Mouse (Mus musculus) lung, postnatal 25 days (tissue): ENCODE results near the gene Osbp2.

Experiments
- DNase-seq: peaks from one replicate; pipeline ENCODE4 v3.0.0; 2022; ENCODE audit warnings: low spot score

The Osbp2 gene

DNA sequence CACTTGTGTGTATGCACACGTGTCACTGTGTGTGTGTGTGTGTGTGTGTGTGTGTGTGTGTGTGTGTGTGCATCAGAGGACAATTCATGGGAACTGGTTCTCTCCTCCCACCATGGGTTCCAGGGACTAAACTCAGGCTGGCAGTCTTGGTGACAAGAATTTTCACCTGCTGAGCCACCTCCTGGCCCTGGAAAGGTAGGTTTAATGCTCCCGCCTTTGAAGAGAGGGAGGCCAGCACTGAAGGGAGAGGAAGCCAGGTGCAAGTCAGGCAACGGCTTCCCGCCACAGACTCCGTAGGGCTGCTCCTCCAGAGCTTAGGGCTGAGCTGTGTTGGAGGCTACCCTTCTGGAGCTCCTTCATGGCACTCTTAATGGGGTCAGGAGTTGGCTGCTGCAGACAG, 104.3 kb downstream of the Osbp2 start:
- no peak for DNase-seq

DNA sequence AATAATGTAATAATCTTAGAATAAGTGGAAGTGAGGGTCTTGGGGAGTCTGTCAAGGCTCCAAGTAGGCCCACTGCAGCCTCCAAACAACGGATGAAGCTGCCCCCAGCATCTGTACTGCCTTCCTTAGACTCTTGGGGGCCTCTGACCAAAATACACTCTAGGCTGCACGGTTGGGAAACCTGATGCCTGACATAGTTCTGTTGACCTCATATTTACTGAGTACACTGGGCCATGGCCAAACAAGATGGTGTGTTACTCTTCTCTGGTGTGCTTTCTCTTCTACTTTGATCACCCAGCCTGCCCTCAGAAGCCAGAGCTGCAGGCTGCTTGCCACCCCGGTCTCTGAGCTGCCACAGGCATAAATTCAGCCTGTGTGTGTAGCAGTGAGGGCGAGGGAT, 108.4 kb downstream of the Osbp2 start:
- no peak for DNase-seq

DNA sequence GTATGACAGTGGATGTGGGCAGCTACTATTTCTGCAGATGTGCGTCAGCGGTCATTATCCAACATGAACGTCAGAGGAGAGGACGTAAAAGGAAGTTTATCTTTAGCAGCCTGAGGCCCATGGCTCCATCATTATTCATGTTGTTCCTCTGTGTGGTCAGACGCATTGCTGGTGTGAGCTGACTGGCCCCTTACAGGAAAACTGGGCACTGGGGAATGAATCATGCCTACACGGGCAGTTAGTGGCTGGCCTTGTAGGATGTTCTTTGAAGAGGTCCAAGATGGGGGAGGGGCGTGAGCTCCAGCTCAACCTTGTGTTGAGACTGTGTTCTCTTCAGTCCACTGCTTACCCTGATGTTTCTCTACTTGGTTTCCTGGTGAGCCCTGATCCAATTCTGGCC, 109.0 kb downstream of the Osbp2 start:
- no peak for DNase-seq

DNA sequence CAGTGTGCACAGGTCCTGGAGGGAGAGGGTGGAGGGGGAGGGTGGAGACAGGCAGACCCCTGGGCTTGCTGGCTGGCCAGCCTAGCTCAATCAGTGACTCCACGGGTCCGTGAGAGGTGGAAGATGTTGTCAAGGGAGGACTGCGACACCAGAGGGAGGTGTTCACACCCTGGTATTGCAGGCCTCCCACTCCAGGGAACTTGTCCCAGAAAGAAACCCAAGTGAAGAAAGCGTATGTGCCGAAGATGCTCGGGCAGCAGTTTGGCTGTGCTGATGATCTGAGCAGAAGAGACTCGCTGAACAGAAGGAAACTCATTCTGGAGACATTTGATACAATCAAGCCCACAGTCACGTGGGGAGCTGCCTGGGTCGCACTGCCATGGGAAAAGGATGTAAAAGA, 109.8 kb downstream of the Osbp2 start:
- DNase-seq, result no peak

DNA sequence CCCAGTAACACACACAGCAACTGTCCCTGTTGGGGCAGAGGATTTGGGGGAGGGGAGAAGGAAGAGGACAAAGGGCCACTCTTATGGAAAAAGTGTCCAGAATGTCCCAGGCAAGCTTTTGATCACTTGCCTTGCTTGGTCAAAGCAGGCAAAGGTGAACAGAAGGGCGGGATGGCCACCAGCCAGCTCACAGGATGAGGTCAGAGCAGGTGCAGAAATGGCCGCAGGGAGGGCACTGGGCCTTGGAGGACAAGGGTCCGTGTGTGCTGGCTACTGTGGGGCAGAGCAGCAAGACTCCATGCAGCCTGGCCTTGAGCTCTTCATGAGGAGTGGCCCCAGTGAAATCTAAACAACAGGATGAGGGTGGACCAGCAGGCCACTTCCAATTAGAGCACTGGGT, 110.9 kb downstream of the Osbp2 start:
- DNase-seq, result no peak

DNA sequence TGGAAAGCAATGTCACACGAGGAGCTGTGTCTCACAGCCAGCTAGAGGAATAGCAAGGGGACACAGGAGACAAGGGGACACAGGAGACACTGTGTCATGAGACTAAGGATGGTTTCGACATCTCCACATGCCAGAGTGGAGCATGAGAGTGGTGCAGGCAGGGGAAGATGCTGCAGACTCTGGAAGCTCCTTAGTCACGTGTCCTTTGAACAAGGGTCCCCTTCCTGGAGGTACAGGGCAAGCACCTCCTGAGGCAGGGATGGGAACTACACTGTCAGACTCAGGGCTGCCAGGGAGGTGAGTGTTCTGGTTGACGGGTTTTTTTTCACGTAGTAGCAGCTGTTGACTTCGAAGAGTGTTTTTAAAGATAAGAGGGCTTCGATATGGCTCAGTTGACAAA, 113.9 kb downstream of the Osbp2 start:
- no peak for DNase-seq

DNA sequence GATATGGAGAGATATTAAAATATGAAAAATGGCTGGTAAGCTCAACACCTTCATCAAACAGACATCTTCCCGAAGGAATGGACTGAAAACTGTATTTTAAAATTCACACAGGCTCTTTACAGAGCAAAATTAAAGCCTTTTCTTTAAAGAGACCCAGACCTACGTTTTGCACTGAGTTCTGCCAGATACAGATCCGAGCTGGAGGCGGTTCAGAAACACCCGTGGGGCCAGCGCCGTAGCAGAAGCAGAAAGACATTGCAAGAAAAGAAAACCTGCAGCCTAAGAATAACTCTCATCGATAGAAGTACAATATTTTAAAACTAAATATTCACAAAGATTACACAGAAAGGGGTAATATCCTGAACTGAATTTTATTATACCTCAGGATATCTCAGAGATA, 121.3 kb downstream of the Osbp2 start:
- DNase-seq, result no peak

DNA sequence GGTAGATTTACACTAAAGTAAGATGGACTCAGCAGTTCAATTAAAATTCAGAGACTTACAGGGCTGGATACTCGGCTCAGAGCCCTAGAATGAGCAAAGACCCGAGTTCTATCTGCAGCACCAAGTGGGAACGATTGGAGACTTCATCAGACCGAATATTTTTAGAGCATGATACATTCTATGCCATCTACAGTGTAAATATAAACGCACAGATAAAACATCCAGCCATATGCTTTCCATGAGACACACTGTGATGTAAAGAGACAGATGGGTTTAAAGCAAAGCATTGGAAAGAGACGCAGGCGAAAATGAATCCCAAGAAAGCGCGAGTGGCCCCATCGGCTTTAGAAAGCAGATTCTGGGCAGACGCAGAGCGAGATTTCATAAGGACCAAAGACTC, 122.5 kb downstream of the Osbp2 start:
- DNase-seq, result no peak

DNA sequence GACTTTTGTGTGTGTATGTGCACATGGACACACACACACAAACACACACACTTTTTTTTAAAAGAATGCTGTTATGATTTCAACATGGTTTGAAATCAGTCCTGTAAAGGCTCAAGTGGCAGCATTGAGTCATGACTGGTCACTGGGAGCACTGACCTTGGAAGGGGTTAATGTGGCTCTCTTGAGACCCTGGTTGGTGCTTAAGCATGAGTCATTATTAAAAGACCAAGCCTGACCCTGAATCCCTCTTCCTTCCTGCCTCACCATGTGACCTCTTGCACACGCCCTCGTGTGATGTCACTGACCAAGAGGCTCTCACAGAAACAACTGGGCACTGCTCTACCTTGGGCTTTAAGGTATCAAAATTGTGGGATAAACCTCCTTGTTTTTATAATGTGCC, 124.9 kb downstream of the Osbp2 start:
- no peak for DNase-seq

DNA sequence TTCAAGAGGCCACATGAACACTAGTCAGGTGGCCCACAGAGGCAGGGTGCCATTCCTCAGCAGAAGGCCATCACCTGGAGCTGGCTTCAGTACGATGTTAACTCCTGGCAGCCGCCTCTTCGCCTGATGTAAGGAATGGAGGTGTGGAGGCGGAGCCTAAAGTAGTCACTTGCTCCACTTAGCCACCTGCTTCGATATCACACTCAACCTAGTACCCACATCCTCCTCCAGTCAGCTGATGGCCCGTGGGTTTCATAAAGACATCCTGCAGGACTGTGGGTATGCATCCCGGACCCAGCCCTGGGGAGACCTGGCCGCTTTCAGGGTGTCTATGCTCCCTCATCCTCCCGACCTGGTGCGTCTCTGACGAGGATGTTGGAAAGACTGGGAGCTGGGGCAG, 128.0 kb downstream of the Osbp2 start:
- no peak for DNase-seq

DNA sequence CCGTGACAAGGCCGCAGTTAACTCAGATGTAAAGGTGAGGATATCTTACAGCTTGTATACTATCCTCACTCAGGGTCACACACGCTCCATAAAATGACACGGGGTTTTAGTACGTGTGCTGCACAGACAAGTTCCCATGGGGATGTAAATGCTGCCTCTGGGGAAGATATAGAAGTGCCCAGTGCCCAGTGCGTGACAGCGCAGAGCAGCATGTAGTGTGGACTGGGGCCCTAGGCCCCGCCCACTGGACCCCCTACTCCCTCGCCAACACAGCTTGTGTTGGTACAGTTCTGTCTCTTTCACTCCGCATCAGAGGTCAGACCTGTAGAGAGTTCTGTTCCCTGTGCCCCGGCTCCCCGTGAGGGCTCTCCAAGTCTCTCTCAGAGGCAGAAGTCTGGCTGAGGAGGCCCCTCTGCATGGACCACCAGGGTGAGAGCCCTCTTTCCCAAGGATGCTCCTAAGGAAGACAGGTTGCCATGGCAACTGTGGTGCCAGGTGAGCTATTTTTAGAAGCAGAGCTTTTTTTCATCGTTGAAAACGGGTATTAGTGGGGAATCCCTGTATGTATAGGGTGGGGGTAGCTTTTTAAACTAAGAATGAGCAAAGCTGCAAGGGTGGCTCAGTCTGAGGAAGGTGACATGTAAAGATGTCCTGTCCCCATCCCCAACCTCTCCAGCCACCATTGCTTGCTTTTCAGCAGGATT, 129.6 kb downstream of the Osbp2 start:
- DNase-seq, result no peak

DNA sequence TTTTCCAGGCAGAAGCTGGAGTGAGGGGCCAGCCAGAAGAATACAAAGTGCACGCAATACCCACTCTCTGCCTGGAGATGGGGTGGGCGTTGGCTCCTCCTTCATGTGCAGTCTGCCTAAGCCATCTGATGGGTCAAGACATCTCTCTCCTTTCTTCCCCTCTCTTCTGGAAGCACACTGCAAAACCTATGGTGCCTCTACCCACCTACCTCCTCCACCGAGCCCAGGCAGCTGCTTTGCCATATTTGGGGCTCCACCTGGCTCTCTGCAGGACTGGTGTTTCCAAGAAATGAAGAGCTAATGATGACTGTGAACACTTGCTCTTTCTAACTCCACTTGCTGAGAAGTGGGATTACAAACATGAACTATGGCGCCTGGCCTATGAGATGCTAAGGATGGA, 132.2 kb downstream of the Osbp2 start:
- no peak for DNase-seq

DNA sequence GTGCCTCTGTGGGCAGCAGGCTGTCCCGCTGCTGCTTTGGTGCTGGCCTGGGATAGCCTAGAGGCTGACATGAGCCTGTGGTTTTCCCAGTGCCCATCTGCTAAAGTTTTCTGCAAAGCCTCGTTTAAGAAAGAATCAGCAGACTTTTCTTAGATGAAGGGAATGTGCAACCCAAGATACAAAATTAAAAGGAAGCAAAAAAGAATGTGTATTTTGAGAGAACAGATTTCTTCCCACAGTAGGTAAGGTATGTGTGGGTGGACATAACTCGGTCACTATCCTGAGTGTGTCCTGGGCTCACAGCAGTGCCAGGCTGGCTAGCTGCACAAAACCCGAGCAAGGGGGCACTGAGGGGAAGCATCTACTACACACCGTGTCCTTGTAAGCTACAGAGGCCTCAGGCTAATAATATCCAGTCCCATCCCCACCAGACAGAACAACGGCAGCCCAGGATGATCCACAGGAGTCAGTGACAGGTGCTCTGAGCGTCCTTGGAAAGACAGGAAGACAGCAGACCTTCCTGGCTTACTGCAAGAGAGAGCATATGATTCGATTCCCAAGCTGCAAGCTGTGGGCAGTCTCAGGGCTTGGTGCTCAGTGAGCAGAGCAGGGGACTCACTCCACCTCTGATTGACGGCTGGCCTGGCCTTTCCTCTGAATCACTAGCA, 136.1 kb downstream of the Osbp2 start:
- no peak for DNase-seq

DNA sequence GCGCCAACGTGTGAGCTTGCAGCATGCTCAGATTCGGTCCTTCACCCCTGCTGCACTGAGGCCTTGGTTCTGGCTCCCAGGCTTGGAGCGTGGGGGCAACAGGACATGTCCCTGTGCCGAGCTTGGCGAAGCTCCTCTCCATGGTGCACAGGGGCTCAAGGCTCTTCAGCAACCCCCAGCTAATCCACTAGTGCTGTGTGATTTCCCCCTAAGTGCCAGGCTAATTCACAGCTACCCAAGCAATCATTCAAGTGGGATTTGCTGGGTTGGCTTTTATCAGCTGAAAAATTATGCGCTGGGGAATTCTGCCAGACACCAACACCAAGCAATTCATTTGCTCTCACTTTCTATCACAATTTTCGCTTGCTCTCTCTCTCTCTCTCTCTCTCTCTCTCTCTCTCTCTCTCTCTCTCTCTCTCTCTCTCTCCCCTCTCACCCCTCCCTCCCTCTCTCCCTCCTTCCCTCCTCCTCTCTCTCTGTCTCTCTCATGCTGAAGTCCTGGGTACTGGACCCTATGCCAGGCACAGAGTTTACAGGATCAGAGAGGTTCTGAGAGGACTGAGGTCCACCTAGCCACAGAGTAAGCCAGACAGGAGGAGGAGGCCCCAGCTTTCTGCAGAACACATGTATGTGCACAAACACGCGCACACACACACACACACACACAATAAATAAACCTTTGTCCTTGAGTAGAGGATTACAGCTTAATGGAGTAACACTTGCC, 138.2 kb downstream of the Osbp2 start:
- no peak for DNase-seq

DNA sequence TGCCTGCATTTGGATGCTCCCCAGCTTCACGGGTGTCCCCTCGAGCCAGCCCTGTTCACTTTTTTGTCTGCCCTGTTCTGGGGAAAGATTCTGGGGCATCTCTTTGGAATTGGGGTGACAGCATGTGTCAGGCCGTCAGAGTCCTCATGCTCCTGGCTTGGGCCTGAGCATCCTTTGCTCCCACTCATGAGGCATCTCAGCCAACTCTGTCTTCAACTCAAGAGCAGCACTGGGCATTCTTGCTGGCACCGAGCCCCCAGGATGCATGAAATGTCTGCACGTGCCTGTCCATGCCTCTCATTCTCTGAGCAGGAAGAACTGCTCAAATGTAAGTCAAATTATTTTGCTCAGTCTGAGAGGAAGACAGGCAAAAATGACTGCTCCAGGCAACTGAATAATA, 139.0 kb downstream of the Osbp2 start:
- no peak for DNase-seq

DNA sequence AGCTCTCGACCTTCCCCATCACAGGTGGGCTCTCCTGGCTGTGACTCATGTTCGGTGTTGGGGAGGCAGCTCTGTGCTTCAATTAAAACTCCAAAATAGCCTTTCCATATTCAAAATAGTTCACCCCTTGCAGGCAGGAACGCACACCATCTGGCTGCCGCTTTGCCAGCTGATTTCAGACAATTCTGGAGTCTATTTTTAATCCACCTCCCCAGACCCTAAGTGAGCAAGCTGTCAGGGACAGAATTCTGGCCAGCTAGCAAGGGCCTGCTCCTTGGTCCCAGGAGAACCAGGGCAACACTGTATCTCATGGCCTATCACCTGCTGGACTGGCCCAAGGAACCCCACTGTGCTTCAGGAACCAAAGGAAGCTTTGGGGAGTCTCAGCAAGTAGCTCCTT, 139.8 kb downstream of the Osbp2 start:
- no peak for DNase-seq

DNA sequence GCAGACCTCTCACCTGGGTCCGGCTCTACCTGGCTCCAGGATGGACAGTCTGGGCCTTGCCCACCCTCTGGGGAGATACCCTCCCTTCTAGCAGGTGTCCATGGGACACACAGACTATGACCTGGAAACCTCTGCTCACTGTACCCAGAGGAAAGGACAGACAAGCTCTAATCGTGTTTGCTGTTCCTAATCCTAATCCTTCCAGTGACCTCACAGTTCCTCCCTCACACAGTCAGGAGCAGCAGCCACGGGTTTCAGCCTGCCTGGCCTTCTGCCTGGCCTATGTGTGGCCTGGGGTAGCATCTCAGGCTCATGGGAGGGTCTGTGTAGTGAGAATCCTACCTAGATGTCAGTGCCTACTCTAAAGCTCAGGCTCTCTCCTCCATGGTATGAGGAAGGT, 140.8 kb downstream of the Osbp2 start:
- no peak for DNase-seq

DNA sequence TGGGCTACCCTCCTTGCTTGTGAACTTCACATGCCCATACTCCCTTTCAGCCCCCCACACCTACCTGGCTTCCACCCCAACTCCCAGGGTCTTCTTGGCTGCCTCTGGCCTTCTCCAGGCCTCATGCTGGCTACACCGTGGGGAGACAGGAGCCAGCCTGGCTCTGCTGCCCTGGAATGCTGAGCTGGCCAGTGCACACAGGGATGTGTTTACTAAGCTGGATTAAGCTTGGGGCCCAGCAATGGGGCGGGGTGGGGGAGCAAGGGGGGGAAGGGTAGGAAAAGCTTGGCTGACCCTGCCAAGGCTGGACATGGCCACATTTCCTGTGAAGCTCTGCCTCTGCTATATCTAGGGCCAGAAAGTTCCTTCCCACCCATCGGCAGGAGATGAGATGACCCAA, 141.7 kb downstream of the Osbp2 start:
- DNase-seq, result no peak

DNA sequence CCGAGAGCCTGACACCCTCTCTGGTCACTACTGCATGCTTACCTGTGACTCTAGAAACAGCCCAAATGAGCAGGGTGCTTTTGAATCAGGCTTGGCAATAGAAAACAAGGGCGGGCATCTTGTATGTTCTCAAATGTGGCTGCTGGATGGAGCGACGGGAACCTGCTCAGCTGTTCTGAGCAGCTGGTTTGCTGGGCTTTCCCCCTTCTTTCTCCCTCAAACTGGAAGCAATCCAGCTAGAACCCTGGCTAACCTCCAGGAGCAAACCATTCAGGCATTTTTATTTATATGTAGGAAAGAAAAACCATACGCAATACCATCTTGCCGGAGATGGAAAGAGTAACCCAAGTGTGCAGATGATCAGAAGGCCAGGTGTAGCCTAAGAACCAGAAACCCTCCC, 147.0 kb downstream of the Osbp2 start:
- DNase-seq, result no peak

DNA sequence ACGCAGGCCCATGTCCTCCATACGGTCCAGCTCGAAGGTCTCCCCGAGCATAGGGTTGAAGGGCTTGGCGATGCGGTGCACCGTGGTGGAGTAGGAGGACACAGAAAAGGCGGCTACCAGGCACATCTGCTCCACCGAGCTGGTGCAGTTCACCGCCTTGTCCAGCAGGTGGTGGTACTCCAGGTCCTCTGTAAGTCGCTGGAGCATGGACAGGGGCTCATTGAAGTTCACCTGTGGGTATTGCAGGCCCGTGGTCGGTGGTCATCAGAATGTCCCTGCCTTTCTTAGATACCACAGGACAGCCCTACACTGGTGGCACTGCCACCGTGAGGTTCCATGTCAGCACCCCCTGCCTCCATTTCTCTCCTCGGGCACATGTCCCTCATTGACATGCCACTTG, 149.2 kb downstream of the Osbp2 start:
- peak; percentile 49 for DNase-seq

DNA sequence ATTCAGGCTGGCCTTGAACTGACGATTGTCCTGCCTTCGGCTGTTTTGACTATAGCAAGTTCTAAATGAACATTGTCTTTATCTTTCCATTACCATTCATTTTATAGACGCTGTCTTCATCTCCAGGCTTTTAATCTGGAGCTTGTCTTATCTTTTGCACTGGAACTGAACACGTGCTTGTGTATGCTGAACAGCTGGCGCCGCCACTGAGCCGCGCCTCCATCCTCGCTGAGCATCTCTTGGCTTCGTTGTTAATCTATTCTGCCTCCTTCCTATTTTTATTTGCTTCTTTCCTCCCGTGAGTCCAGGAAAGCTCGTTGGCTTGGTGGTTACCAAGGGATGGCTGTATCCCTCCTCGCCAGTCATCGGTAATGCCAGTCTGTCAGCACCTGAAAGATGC, 153.5 kb downstream of the Osbp2 start:
- DNase-seq, result no peak

DNA sequence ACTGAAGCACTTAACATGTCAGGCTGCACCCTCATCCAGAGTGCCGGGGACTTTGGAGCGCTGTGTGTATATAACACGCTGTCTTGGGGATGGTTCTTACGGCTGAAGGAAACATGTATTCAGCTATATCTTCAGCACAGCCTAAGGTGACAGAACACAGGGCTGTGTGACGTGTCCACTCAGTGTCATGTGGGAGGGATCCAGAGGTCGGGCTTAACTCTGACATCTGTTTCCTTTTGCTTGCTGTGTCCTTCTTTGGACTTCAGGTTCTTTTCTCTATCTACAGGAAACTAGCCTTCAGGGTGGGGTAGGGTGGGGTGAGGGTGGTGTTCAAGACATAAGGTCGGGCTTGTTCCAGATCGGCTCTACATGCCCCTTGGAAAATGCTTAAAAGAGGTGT, 156.6 kb downstream of the Osbp2 start:
- no peak for DNase-seq

DNA sequence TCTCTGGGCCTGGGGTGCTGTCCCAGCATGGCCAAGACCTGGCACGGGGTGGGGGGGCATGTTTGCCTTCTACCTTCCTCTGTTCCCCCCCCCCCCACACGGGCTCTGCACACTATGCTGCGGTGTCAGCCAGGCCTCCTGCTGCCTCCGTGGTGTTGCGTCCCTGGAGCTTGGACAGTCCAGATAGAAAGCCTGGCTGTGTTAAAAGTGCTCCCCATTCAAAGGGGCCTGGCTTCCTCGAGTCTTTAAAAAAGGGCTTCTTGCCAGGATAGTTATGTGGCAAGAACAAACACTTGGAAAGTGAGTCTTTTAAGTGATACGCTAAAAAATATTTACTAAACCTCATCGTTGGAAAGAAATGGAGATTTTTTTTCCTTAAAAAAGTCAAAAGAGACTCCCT, 159.3 kb downstream of the Osbp2 start:
- peak; percentile 28 for DNase-seq
